Mouse (Mus musculus) frontal cortex, postnatal 25 days (tissue): ENCODE results near the gene Rasal3.

Experiments
- DNase-seq, 2 experiments: peaks; one replicate each; pipeline ENCODE4 v3.0.0; 2022; ENCODE audit warnings: low spot score in 2 of 2

Rasal3 gene

GRCm38 (mm10) chr17:32354211-32354610 is 49.2 kb downstream of the Rasal3 start:
- no peak for DNase-seq

- no peak for DNase-seq
Measured at GRCm38 (mm10) chr17:32353696-32354095, 49.7 kb downstream of the Rasal3 start.

GRCm38 (mm10) chr17:32351726-32352125 is 51.7 kb downstream of the Rasal3 start:
- DNase-seq: no peak

GRCm38 (mm10) chr17:32351269-32351668 is 52.1 kb downstream of the Rasal3 start:
- DNase-seq: no peak

GRCm38 (mm10) chr17:32350382-32350983 is 52.9 kb downstream of the Rasal3 start, which contains the start of gene Akap8l:
TSS of gene Akap8l (minus strand) at chr17:32350607.
- DNase-seq: peak; percentile 92 to 98

- DNase-seq: no peak
Measured at GRCm38 (mm10) chr17:32349851-32350381, 53.5 kb downstream of the Rasal3 start.

- DNase-seq: no peak
Measured at GRCm38 (mm10) chr17:32349037-32349732, 54.2 kb downstream of the Rasal3 start.

GRCm38 (mm10) chr17:32348406-32348805 is 55.0 kb downstream of the Rasal3 start:
- DNase-seq: no peak

GRCm38 (mm10) chr17:32341102-32341501 is 62.3 kb downstream of the Rasal3 start:
- DNase-seq: no peak
